Mouse (Mus musculus) liver, embryonic 15.5 days (tissue): ENCODE measurements around the gene Mcm9. TPM values are rescaled to one million over a fixed set of nuclear protein-coding genes. Genes with fewer than 3 reads are reported as not detected.

Experiments
- ATAC-seq: fragments of 200-750 bp; cut with Nextera tagmentation; 2 replicates; pipeline ENCODE4 v1.8.0; 2017; ENCODE audit warnings: moderate number of reproducible peaks, mild to moderate bottlenecking, moderate library complexity; ENCODE audit not compliant: insufficient read depth
- H3K27ac ChIP-seq: fragments of 300-500 bp; sonication (generic); replicated peaks from 2 replicates; pipeline ENCODE4 v1.5.1; 2015; ENCODE audit warnings: mild to moderate bottlenecking, inconsistent platforms
- H3K27me3 ChIP-seq: fragments of 300-500 bp; sonication (generic); 2 replicates; pipeline ENCODE4 v1.6.1; 2015; ENCODE audit warnings: mild to moderate bottlenecking, inconsistent platforms
- H3K36me3 ChIP-seq: fragments of 300-500 bp; sonication (generic); replicated peaks from 2 replicates; pipeline ENCODE4 v1.6.1; 2015; ENCODE audit warnings: moderate library complexity, mild to moderate bottlenecking, inconsistent platforms
- H3K4me1 ChIP-seq: fragments of 300-500 bp; sonication (generic); replicated peaks from 2 replicates; pipeline ENCODE4 v1.6.1; 2015; ENCODE audit warnings: inconsistent platforms
- H3K4me2 ChIP-seq: fragments of 300-500 bp; sonication (generic); 2 replicates; pipeline ENCODE4 v1.6.1; 2015; ENCODE audit warnings: moderate library complexity, mild to moderate bottlenecking, inconsistent platforms
- H3K4me3 ChIP-seq: fragments of 300-500 bp; sonication (generic); replicated peaks from 2 replicates; pipeline ENCODE4 v1.5.1; 2015; ENCODE audit warnings: mild to moderate bottlenecking, inconsistent platforms
- H3K9ac ChIP-seq: fragments of 300-500 bp; sonication (generic); 2 replicates; pipeline ENCODE4 v1.6.1; 2015; ENCODE audit warnings: moderate library complexity, mild to moderate bottlenecking, inconsistent platforms
- H3K9me3 ChIP-seq: fragments of 300-500 bp; sonication (generic); replicated peaks from 2 replicates; pipeline ENCODE4 v1.6.1; 2016; ENCODE audit warnings: inconsistent platforms
- WGBS: fragments of 180-500 bp; shearing (Covaris S2); methylation state at CpG from one replicate; pipeline ENCODE4 v1.1.7; 2015; ENCODE audit warnings: mixed read lengths; ENCODE audit not compliant: insufficient replicate concordance; 5-methylcytosine and 5-hydroxymethylcytosine counted together
- polyA plus RNA-seq: library from polyadenylated mRNA; unstranded; fragments of >200 nt; fragmentation: Nextera tagmentation; extraction: Ambion mirVana; gene quantifications from 2 replicates; pipeline ENCODE4 v1.2.1, GENCODE M21; 2015

The Mcm9 gene
- polyA plus RNA-seq, 1 experiment from 2014 or later = 3.4 TPM

GRCm38 (mm10) chr10:53580137-53580536, 50.1 kb downstream of the Mcm9 start:
- peak overlapping the region; percentile 56 for H3K4me2 ChIP-seq
- H3K9me3 ChIP-seq = no peaks in the 10 kb centered on the region
- no peaks in the 10 kb centered on the region for H3K27me3 ChIP-seq
- no peaks in the 10 kb centered on the region for H3K36me3 ChIP-seq
- peak overlapping the region; percentile 31; the same call in 1 of the 2 replicates for H3K4me3 ChIP-seq
- no peak overlapping the region for H3K9ac ChIP-seq
- no peak overlapping the region for H3K27ac ChIP-seq
- H3K4me1 ChIP-seq = 0 out of 2 replicates have a peak, but pooled peaks cover 2% of the 10 kb centered on the region
- ATAC-seq = no peak
- 40% methylated on average over 6 of the region's 7 CpGs for WGBS

DNA sequence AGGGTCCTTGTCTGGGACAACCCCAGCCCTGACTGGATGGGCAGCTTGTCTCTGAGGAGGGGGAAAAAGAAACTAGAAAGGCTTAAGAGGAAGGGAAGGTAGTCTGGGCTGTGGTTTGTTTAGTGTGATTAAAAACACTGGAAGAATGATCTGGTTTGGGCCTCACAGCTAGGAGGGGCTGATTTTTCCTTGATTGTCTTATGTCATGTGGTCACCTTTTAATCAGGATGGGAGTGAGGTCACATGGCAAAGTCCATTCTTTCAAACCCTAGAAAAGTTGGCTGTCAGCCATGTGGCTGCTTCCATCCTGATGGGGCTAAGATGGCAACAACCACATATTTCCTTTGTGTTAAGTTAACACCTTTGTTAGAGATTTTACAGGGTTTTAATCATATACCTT, 61.7 kb downstream of the Mcm9 start:
- no peaks in the 10 kb centered on the region for H3K27me3 ChIP-seq
- no peak overlapping the region for H3K27ac ChIP-seq
- H3K9ac ChIP-seq = no peak overlapping the region
- no peak overlapping the region for H3K4me3 ChIP-seq
- ATAC-seq = no peak
- H3K4me1 ChIP-seq = no peaks in the 10 kb centered on the region
- no peaks in the 10 kb centered on the region for H3K9me3 ChIP-seq
- no peak overlapping the region for H3K4me2 ChIP-seq
- H3K36me3 ChIP-seq = no peaks in the 10 kb centered on the region

- Histone ChIP-seq H3K4me2 (no peak overlapping the region), H3K27ac (no peak overlapping the region), H3K9me3 (no peaks in the 10 kb centered on the region), H3K9ac (no peak overlapping the region), H3K4me1 (no peaks in the 10 kb centered on the region), H3K36me3 (no peaks in the 10 kb centered on the region), H3K4me3 (no peak overlapping the region), H3K27me3 (no peaks in the 10 kb centered on the region)
- WGBS = 74% methylated on average over 2 of the region's 2 CpGs
- ATAC-seq = no peak
Measured at GRCm38 (mm10) chr10:53565538-53565937, 64.7 kb downstream of the Mcm9 start.

GRCm38 (mm10) chr10:53562001-53562400, 68.2 kb downstream of the Mcm9 start:
- no peak for ATAC-seq
- H3K4me1 ChIP-seq = no peaks in the 10 kb centered on the region
- no peak overlapping the region for H3K4me2 ChIP-seq
- H3K9ac ChIP-seq = no peak overlapping the region
- no peak overlapping the region for H3K4me3 ChIP-seq
- no peak overlapping the region for H3K27ac ChIP-seq
- no peaks in the 10 kb centered on the region for H3K36me3 ChIP-seq
- no peaks in the 10 kb centered on the region for H3K27me3 ChIP-seq
- 63% methylated on average over 5 of the region's 5 CpGs for WGBS
- no peaks in the 10 kb centered on the region for H3K9me3 ChIP-seq

DNA sequence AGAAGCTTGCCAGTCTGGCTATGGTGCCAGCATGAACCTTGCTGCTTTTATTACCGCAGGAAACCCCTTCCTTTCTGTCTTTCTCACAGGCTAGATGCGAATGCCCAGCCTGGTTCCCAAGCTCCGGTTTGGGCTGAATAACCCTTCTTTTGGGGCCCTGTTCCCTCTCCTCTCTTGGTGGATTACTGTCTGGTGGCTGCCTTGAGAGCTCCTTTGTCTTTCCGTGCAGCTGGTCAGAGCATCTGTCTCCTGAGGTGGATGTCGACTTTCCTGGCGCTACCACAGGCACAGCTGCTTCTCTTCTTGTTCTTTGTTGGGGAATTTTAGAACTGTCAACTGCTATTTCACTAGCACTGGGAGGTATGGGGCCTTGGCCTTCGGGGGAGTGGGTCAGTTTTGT, 92.6 kb downstream of the Mcm9 start:
- Histone ChIP-seq H3K27me3 (no peaks in the 10 kb centered on the region), H3K4me1 (no peaks in the 10 kb centered on the region), H3K9me3 (no peaks in the 10 kb centered on the region), H3K36me3 (peaks cover 18% of the 10 kb centered on the region), H3K27ac (no peak overlapping the region), H3K9ac (no peak overlapping the region), H3K4me3 (no peak overlapping the region), H3K4me2 (no peak overlapping the region)
- 75% methylated on average over 7 of the region's 7 CpGs for WGBS
- ATAC-seq = no peak

DNA sequence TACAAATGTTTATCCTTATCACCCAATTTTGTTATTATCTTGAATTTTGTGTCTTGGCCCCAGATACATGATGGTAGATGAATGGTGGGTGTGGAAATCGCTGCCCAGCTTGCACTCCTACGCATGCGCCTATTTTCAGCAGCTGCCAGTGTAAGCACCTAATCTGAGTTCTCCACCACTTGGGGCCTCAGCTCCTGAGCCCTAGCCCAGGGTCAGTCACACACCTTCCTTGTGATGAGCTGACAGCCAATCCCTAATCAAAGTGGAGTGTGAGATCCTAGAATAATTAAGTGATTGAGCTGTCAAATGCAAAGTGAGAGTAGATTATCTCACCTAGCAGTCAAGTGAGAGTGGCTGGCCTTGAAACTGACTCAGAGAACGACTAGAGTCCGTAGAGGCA, 97.9 kb downstream of the Mcm9 start:
- ATAC-seq = no peak
- no peaks in the 10 kb centered on the region for H3K9me3 ChIP-seq
- no peaks in the 10 kb centered on the region for H3K4me1 ChIP-seq
- WGBS = 62% methylated on average over 5 of the region's 5 CpGs
- no peak overlapping the region for H3K4me3 ChIP-seq
- H3K27ac ChIP-seq = no peak overlapping the region
- H3K9ac ChIP-seq = no peak overlapping the region
- H3K36me3 ChIP-seq = no peaks in the 10 kb centered on the region; the same call in 1 of the 2 replicates
- no peak overlapping the region for H3K4me2 ChIP-seq
- H3K27me3 ChIP-seq = no peaks in the 10 kb centered on the region

- Histone ChIP-seq H3K4me1 (no peaks in the 10 kb centered on the region), H3K36me3 (no peaks in the 10 kb centered on the region), H3K4me2 (no peak overlapping the region), H3K27ac (no peak overlapping the region), H3K4me3 (no peak overlapping the region), H3K27me3 (no peaks in the 10 kb centered on the region), H3K9ac (no peak overlapping the region), H3K9me3 (no peaks in the 10 kb centered on the region)
- 23% methylated on average over 6 of the region's 6 CpGs for WGBS
- ATAC-seq = peak; percentile 34; the same call in 1 of the 2 replicates
Measured at GRCm38 (mm10) chr10:53527838-53528773, 102.1 kb downstream of the Mcm9 start.

DNA sequence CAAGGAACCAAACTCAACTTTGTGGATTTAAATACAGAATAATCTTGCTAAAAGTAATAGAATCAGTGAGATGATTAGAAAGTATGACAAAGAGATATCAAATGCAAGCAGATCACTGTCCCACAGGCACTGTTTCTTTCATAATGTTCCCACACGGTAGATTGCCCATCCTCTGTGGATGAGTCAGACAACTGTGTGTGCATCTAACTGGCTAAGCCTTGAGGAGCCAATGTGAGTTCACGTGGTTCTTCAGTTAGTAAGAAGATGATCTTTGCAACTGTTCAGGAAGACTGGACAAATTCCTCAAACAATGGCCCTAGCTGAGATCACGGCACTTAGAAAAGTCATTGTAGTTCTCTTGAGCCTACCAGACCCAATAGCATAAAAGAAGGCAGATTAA, 102.9 kb downstream of the Mcm9 start:
- Histone ChIP-seq H3K27ac (no peak overlapping the region), H3K27me3 (no peaks in the 10 kb centered on the region), H3K4me1 (no peaks in the 10 kb centered on the region), H3K4me3 (no peak overlapping the region), H3K9me3 (no peaks in the 10 kb centered on the region), H3K9ac (no peak overlapping the region), H3K4me2 (no peak overlapping the region), H3K36me3 (no peaks in the 10 kb centered on the region)
- ATAC-seq = no peak
- WGBS = 59% methylated on average over 3 of the region's 3 CpGs

GRCm38 (mm10) chr10:53526350-53526749, 103.9 kb downstream of the Mcm9 start:
- Histone ChIP-seq H3K4me3 (no peak overlapping the region), H3K27ac (no peak overlapping the region), H3K4me1 (no peaks in the 10 kb centered on the region), H3K36me3 (no peaks in the 10 kb centered on the region), H3K9ac (no peak overlapping the region), H3K27me3 (no peaks in the 10 kb centered on the region), H3K4me2 (no peak overlapping the region), H3K9me3 (no peaks in the 10 kb centered on the region)
- ATAC-seq = no peak
- 61% methylated on average over 2 of the region's 2 CpGs for WGBS

DNA sequence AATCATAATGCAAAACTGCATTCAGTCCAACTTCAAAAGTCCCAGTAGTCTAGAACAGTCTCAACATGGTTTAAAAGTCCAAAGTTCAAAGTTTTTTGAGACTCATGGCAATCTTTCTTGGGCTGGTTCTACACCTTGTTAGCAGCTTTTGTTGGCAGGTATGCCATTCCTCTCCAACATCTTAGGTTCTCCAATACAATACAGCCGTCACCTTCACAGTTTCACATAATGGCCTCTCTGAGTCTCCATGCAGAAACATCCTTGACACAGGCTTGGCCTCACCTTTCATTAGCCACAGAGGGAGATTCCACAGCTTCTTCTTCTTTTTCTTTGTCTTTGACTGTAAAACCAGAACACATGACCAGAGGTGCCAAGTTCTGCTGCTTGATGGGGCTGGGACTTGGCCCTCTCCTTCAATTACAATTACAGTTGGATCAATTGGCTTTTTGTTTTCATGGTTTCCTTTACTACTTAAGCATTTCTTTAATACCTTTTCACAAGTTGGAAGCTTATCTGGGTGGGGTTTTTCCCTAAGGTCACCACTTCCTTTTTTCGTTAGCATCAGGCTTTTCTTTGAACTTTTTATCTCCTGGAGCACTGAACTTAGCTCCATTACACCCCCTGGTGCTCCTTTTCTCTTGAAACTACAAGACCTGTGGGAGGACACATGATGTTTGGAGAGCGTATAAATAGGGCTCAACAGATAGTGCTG, 104.8 kb downstream of the Mcm9 start:
- ATAC-seq = no peak
- Histone ChIP-seq H3K4me3 (no peak overlapping the region), H3K9me3 (no peaks in the 10 kb centered on the region), H3K27ac (no peak overlapping the region), H3K36me3 (no peaks in the 10 kb centered on the region), H3K4me2 (no peak overlapping the region), H3K4me1 (no peaks in the 10 kb centered on the region), H3K27me3 (no peaks in the 10 kb centered on the region), H3K9ac (no peak overlapping the region)
- 40% methylated on average over 3 of the region's 3 CpGs for WGBS

- no peaks in the 10 kb centered on the region for H3K4me1 ChIP-seq
- no peak overlapping the region for H3K4me3 ChIP-seq
- no peaks in the 10 kb centered on the region for H3K36me3 ChIP-seq
- WGBS = 59% methylated on average over 14 of the region's 14 CpGs
- ATAC-seq = no peak
- H3K27me3 ChIP-seq = no peaks in the 10 kb centered on the region
- no peaks in the 10 kb centered on the region for H3K9me3 ChIP-seq
- H3K9ac ChIP-seq = no peak overlapping the region
- H3K4me2 ChIP-seq = no peak overlapping the region
- no peak overlapping the region for H3K27ac ChIP-seq
Measured at GRCm38 (mm10) chr10:53519068-53519954, 110.9 kb downstream of the Mcm9 start.
